Mouse (Mus musculus): ENCODE measurements at regions not wholly inside any gene's neighbourhood (a gene's known extent, or its start where the extent isn't known, plus 50 kb on each side); places are given as distances from the start of the nearest gene placed in this dataset.
A peak's percentile ranks its signal among the peaks of the same experiment; 100 is the strongest.

- intact Hi-C loops (cut with DNase I) = no loop called here
- peak; percentile 9 to 42 for DNase-seq (ENCODE audit: low spot score in 2 of 2)
Observed at GRCm38 (mm10) chr2:57905184-57905583, 92.5 kb upstream of the Galnt5 start.

- intact Hi-C loops (cut with DNase I) = no loop called here
- peak; percentile 57 to 60 for DNase-seq (ENCODE audit: low spot score in 2 of 2)
Observed at GRCm38 (mm10) chr2:57906939-57907338, 90.7 kb upstream of the Galnt5 start.

- DNase-seq (ENCODE audit: low spot score in 2 of 2) = no peak
Observed at GRCm38 (mm10) chr2:57909706-57910105, 88.0 kb upstream of the Galnt5 start.

GRCm38 (mm10) chr2:57916375-57917023, 81.2 kb upstream of the Galnt5 start:
- DNase-seq (ENCODE audit: low spot score in 2 of 2) = no peak
- intact Hi-C loops (cut with DNase I) = loop anchor here (10.0 kb wide), 1 partner anchor 212 kb away; no protein-coding TSS in a partner anchor

More at GRCm38 (mm10) chr2:57909706-57910105, 88.0 kb upstream of the Galnt5 start:
- intact Hi-C loops (cut with DNase I) = loop anchor here (10.0 kb wide), 1 partner anchor 205 kb away; no protein-coding TSS in a partner anchor

GRCm38 (mm10) chr2:57917721-57918120, 80.0 kb upstream of the Galnt5 start:
- intact Hi-C loops (cut with DNase I) = loop anchor here (2.0 to 10.0 kb wide), 2 partner anchors 213 to 1803 kb away; no protein-coding TSS in a partner anchor
- no peak for DNase-seq (ENCODE audit: low spot score in 2 of 2)

GRCm38 (mm10) chr2:57919102-57919731, 78.5 kb upstream of the Galnt5 start:
- intact Hi-C loops (cut with DNase I) = loop anchor here (2.0 to 10.0 kb wide), 2 partner anchors 214 to 1804 kb away; no protein-coding TSS in a partner anchor
- DNase-seq (ENCODE audit: low spot score in 2 of 2) = peak; percentile 23 to 43

- intact Hi-C loops (cut with DNase I) = no loop called here
- peak in 1 of 2 experiments; percentile 10 for DNase-seq (ENCODE audit: low spot score in 2 of 2)
Observed at GRCm38 (mm10) chr2:57934062-57934822, 63.4 kb upstream of the Galnt5 start.
